Mouse (Mus musculus) CH12F3 (cell line): ENCODE measurements around the gene Dpep1.

Experiments
- in situ Hi-C: fragments of 300-500 bp; cut with MboI; formaldehyde crosslinking; loops from 2 replicates; pipeline ENCODE4 v1.14.3; 2020; ENCODE audit warnings: low sequenced_read_pairs

Dpep1 gene

GRCm38 (mm10) chr8:123185566-123186409, at the start of gene Dpep1:
TSS of gene Dpep1 (plus strand) at chr8:123186242.
- in situ Hi-C loops = no loop called here

- in situ Hi-C loops = loop anchor here (10.0 kb wide), 1 partner anchor 59 kb away; no protein-coding TSS in a partner anchor
These were observed 49.8 kb upstream of the Dpep1 start for GRCm38 (mm10) chr8:123136287-123136686.

GRCm38 (mm10) chr8:123137645-123138077, 48.4 kb upstream of the Dpep1 start:
- in situ Hi-C loops = loop anchor here (10.0 kb wide), 1 partner anchor 57 kb away; no protein-coding TSS in a partner anchor

GRCm38 (mm10) chr8:123138741-123139140, 47.3 kb upstream of the Dpep1 start:
- in situ Hi-C loops = loop anchor here (10.0 kb wide), 1 partner anchor 56 kb away; no protein-coding TSS in a partner anchor

- in situ Hi-C loops = no loop called here
These were observed 44.1 kb upstream of the Dpep1 start for GRCm38 (mm10) chr8:123141741-123142462.

- in situ Hi-C loops = no loop called here
These were observed 40.8 kb upstream of the Dpep1 start for GRCm38 (mm10) chr8:123145279-123145678.

- in situ Hi-C loops = no loop called here
These were observed 39.7 kb upstream of the Dpep1 start for GRCm38 (mm10) chr8:123146390-123146789.

- in situ Hi-C loops = no loop called here
These were observed 35.3 kb upstream of the Dpep1 start for GRCm38 (mm10) chr8:123150737-123151171.

GRCm38 (mm10) chr8:123155177-123155576, 30.9 kb upstream of the Dpep1 start:
- in situ Hi-C loops = no loop called here

- in situ Hi-C loops = no loop called here
These were observed 29.8 kb upstream of the Dpep1 start for GRCm38 (mm10) chr8:123156070-123156773.

GRCm38 (mm10) chr8:123157888-123158465, 28.1 kb upstream of the Dpep1 start, which contains the start of gene Sult5a1:
TSS of gene Sult5a1 (minus strand) at chr8:123158315.
- in situ Hi-C loops = no loop called here

GRCm38 (mm10) chr8:123181391-123181790, 4.7 kb upstream of the Dpep1 start:
- in situ Hi-C loops = no loop called here

GRCm38 (mm10) chr8:123188006-123188405, 2.0 kb downstream of the Dpep1 start:
- in situ Hi-C loops = no loop called here

- in situ Hi-C loops = no loop called here
These were observed 2.8 kb downstream of the Dpep1 start for GRCm38 (mm10) chr8:123188841-123189240.

- in situ Hi-C loops = loop anchor here (10.0 kb wide), 2 partner anchors 56 to 286 kb away; no protein-coding TSS in a partner anchor
These were observed 4.6 kb downstream of the Dpep1 start for GRCm38 (mm10) chr8:123190678-123191077.

GRCm38 (mm10) chr8:123191908-123192307, 5.9 kb downstream of the Dpep1 start:
- in situ Hi-C loops = loop anchor here (10.0 kb wide), 2 partner anchors 57 to 287 kb away; no protein-coding TSS in a partner anchor

GRCm38 (mm10) chr8:123193771-123194170, 7.7 kb downstream of the Dpep1 start:
- in situ Hi-C loops = loop anchor here (10.0 kb wide), 2 partner anchors 59 to 289 kb away; no protein-coding TSS in a partner anchor

GRCm38 (mm10) chr8:123197016-123197415, 11.0 kb downstream of the Dpep1 start:
- in situ Hi-C loops = loop anchor here (10.0 kb wide), 2 partner anchors 62 to 292 kb away; no protein-coding TSS in a partner anchor

GRCm38 (mm10) chr8:123199864-123200263, 13.8 kb downstream of the Dpep1 start:
- in situ Hi-C loops = loop anchor here (5.0 to 10.0 kb wide), 3 partner anchors 65 to 295 kb away; no protein-coding TSS in a partner anchor

- in situ Hi-C loops = loop anchor here (5.0 kb wide), 1 partner anchor 95 kb away; no protein-coding TSS in a partner anchor
These were observed 16.2 kb downstream of the Dpep1 start for GRCm38 (mm10) chr8:123202288-123202687.
